Mouse (Mus musculus) hindbrain, postnatal 0 days (tissue): ENCODE measurements at regions not wholly inside any gene's neighbourhood (a gene's known extent, or its start where the extent isn't known, plus 50 kb on each side); places are given as distances from the start of the nearest gene placed in this dataset.

Source experiments
- ATAC-seq: fragments of 200-750 bp; cut with Nextera tagmentation; 2 replicates; pipeline ENCODE4 v1.8.0; 2017; ENCODE audit warnings: mild to moderate bottlenecking, moderate TSS enrichment, moderate library complexity
- DNase-seq: peaks from one replicate; pipeline ENCODE4 v3.0.0-alpha.2; 2015; ENCODE audit warnings: low spot score
- H3K27ac ChIP-seq: fragments of 300-500 bp; sonication (generic); 2 replicates; pipeline ENCODE4 v1.5.1; 2014; ENCODE audit warnings: mild to moderate bottlenecking
- H3K27me3 ChIP-seq: fragments of 300-500 bp; sonication (generic); 2 replicates; pipeline ENCODE4 v1.6.1; 2014; ENCODE audit warnings: low read length, mixed read lengths; ENCODE audit not compliant: insufficient read depth
- H3K36me3 ChIP-seq: fragments of 300-500 bp; sonication (generic); 2 replicates; pipeline ENCODE4 v1.6.1; 2014; ENCODE audit warnings: low read length, mixed read lengths; ENCODE audit not compliant: insufficient read depth
- H3K4me1 ChIP-seq: fragments of 300-500 bp; sonication (generic); 2 replicates; pipeline ENCODE4 v1.6.1; 2014; ENCODE audit warnings: antibody characterized with exemption, low read length, mixed read lengths; ENCODE audit not compliant: insufficient read depth
- H3K4me2 ChIP-seq: fragments of 300-500 bp; sonication (generic); 2 replicates; pipeline ENCODE4 v1.6.1; 2014; ENCODE audit warnings: low read depth, mild to moderate bottlenecking, low read length, moderate library complexity, mixed read lengths
- H3K4me3 ChIP-seq: fragments of 300-500 bp; sonication (generic); 2 replicates; pipeline ENCODE4 v1.5.1; 2014; ENCODE audit warnings: low read length
- H3K9ac ChIP-seq: fragments of 300-500 bp; sonication (generic); replicated peaks from 2 replicates; pipeline ENCODE4 v1.6.1; 2014; ENCODE audit warnings: mild to moderate bottlenecking, low read length, moderate library complexity, mixed read lengths
- H3K9me3 ChIP-seq: fragments of 300-500 bp; sonication (generic); 2 replicates; pipeline ENCODE4 v1.6.1; 2016; ENCODE audit warnings: low read length, mixed read lengths
- CTCF ChIP-seq: IDR thresholded peaks from 2 replicates; pipeline ENCODE4 v1.5.1; 2016; ENCODE audit warnings: antibody characterized with exemption, control low read depth, low read depth
- WGBS: fragments of 180-500 bp; shearing (Covaris S2); extraction: QIAGEN DNeasy Blood & Tissue Kit; methylation state at CpG from one replicate; pipeline ENCODE4 v1.1.7; 2014; 5-methylcytosine and 5-hydroxymethylcytosine counted together

DNA sequence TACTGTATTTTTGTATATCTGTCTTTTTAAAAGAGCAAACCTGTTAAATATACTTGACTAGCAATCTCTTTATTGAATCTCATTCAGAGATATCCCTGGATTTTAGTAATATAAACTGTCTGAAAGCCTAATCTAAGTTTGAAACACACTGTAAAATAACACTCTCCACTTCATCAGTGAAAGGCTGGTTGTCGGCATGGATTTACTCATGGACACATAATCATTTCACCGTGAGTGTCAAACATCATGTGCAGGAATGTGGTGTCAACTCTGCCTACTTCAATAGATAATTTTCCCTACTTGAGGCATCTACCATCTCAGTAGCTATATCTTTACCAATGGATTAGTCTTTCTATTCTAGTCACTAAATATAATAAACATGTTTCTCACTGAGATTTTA is 73.0 kb upstream of the Mdfic start:
- Histone ChIP-seq H3K36me3 (no peaks in the 10 kb centered on the region), H3K27ac (no peak overlapping the region), H3K27me3 (no peaks in the 10 kb centered on the region), H3K4me1 (no peaks in the 10 kb centered on the region), H3K4me3 (no peak overlapping the region), H3K4me2 (no peak overlapping the region), H3K9me3 (no peaks in the 10 kb centered on the region), H3K9ac (no peak overlapping the region)
- no peak for DNase-seq
- WGBS: 80% methylated on average over 2 of the region's 2 CpGs
- no peak for TF ChIP-seq CTCF
- ATAC-seq: no peak
